Mouse (Mus musculus): ENCODE data around the gene Rhbdd2. TPM values are rescaled to one million over a fixed set of nuclear protein-coding genes. Genes with fewer than 3 reads are reported as not detected.

Rhbdd2 gene
- polyA plus RNA-seq, 1 experiment: 25.2 TPM

DNA sequence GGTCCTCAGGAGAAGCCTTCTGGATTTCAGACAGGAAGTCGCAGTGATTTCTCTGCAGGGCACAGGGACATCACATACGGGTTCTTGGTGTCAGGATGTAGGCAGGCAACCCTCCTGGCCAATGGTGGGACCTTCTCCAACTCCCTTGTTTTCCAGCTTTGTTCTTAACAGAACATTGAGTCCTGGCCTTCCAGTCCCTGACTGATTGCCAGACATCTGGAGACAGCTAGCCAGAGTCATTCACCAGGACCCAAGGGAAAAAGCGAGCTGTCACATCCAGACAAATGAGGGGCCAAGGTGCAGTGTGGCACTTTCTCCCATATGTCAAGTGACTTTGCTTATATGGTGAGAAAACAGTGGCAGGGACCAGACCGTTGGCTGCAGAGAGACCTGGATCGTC is 23.6 kb downstream of the Rhbdd2 start:
- H3K4me1 ChIP-seq (ENCODE audit: control insufficient read depth, insufficient read depth, insufficient read length): no peaks in the 10 kb centered on the region
- DNase-seq (ENCODE audit: low read depth in 1 of 2, low spot score in 2 of 2): no peak
- no peaks in the 10 kb centered on the region for H3K27me3 ChIP-seq (ENCODE audit: control insufficient read depth, insufficient read depth, low read length)
- no peak overlapping the region for H3K27ac ChIP-seq (ENCODE audit: insufficient read depth, low read length)
- TF ChIP-seq POLR2A (IDR thresholded peaks at IDR 0.05; ENCODE audit: low read depth, low read length): no peak
- no peak for TF ChIP-seq CTCF (IDR thresholded peaks at IDR 0.05; ENCODE audit: extremely low read depth, insufficient read depth, insufficient read length, insufficient replicate concordance)
- H3K36me3 ChIP-seq (ENCODE audit: control insufficient read depth, insufficient read depth, low read length): no peaks in the 10 kb centered on the region
- H3K4me3 ChIP-seq (ENCODE audit: extremely low read depth, insufficient read depth, insufficient read length): no peak overlapping the region
- WGBS: 87% methylated on average over 5 of the region's 5 CpGs

DNA sequence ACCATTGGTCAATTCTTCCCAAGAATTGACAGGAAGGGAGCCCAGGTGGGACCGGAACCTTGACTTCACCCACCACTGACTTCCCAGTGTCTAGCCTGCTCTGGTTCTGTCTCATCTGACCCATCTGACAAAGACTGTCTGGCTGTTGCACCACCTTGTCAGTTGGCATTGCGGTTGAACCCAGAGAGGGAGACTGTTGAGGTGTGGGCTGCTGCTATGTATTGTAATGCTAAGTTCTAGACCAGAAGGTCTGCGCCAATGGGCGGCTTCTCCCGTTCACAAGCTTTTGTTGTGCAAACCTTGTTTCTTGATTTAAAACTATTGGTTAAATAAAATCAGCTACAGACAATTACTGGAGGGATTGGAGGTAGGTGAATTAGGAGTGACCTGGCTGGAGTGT is 24.7 kb downstream of the Rhbdd2 start:
- Histone ChIP-seq H3K4me1 (ENCODE audit: control insufficient read depth, insufficient read depth, insufficient read length) (no peaks in the 10 kb centered on the region), H3K27ac (ENCODE audit: insufficient read depth, low read length) (no peak overlapping the region), H3K27me3 (ENCODE audit: control insufficient read depth, insufficient read depth, low read length) (no peaks in the 10 kb centered on the region), H3K4me3 (ENCODE audit: extremely low read depth, insufficient read depth, insufficient read length) (no peak overlapping the region), H3K36me3 (ENCODE audit: control insufficient read depth, insufficient read depth, low read length) (no peaks in the 10 kb centered on the region)
- WGBS: 83% methylated on average over 5 of the region's 5 CpGs
- no peak for DNase-seq (ENCODE audit: low read depth in 1 of 2, low spot score in 2 of 2)
- TF ChIP-seq POLR2A (IDR thresholded peaks at IDR 0.05; ENCODE audit: low read depth, low read length): no peak

DNA sequence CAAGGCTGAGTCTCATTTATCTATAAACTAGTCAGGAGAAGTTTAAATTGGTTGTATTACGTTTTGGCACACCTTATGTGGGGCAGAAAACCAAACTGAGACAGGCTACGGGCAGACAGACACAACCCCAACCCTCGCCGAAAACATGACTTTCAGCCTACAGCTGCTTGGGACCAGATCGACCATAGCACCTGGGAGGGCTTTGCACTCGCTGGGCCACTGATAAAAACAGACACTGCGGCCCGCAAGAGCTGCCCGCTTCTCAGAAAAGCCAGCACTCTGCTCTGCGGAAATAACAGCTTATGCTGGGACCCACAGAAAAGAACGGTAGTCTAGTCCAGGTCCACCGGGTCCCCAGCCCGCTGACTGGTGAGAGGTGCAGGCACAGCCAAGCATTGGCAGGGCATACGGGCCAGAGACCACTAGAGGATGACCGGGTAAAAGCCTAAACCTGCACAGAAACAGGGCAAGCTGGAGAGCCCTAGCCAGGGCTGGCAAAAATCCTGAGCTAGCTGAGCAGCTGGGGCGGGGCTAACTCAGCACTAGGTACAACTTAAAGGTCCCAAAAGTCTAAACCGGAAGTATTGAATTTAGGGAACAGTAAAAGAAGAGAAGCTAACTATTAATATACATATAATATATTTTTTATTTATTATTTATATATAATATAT is 25.4 kb downstream of the Rhbdd2 start:
- peak overlapping the region; percentile 9; the same call in 1 of the 2 replicates for H3K27ac ChIP-seq (ENCODE audit: insufficient read depth, low read length)
- 39% methylated on average over 17 of the region's 17 CpGs for WGBS
- no peak for TF ChIP-seq POLR2A (IDR thresholded peaks at IDR 0.05; ENCODE audit: low read depth, low read length)
- TF ChIP-seq CTCF (IDR thresholded peaks at IDR 0.05; ENCODE audit: extremely low read depth, insufficient read depth, insufficient read length, insufficient replicate concordance): no peak
- no peaks in the 10 kb centered on the region for H3K4me1 ChIP-seq (ENCODE audit: control insufficient read depth, insufficient read depth, insufficient read length)
- no peaks in the 10 kb centered on the region for H3K36me3 ChIP-seq (ENCODE audit: control insufficient read depth, insufficient read depth, low read length)
- no peaks in the 10 kb centered on the region for H3K27me3 ChIP-seq (ENCODE audit: control insufficient read depth, insufficient read depth, low read length)
- H3K4me3 ChIP-seq (ENCODE audit: extremely low read depth, insufficient read depth, insufficient read length): peak overlapping the region; percentile 9; the same call in 1 of the 2 replicates
- DNase-seq (ENCODE audit: low read depth in 1 of 2, low spot score in 2 of 2): no peak

DNA sequence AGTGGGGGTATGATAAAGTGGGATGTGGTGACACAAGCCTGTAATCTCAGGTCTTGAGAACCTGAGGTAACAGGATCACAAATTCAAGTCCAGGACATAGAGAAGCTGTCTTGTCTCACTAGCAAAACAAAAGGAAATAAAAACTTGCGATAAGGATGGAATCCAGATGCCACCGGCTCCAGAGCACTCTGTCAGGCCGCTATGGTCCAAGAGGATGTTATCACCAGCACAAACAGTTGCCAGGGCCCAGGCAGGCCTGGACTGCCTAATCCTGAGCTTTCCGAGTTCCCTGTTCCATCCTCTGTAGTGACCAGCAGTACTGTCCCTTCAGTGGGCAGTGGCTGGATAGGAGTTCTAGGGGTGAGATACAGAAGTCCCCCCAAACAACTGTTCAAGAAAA is 27.5 kb downstream of the Rhbdd2 start:
- H3K27ac ChIP-seq (ENCODE audit: insufficient read depth, low read length): no peak overlapping the region
- no peaks in the 10 kb centered on the region for H3K27me3 ChIP-seq (ENCODE audit: control insufficient read depth, insufficient read depth, low read length)
- H3K4me1 ChIP-seq (ENCODE audit: control insufficient read depth, insufficient read depth, insufficient read length): no peaks in the 10 kb centered on the region
- no peak overlapping the region for H3K4me3 ChIP-seq (ENCODE audit: extremely low read depth, insufficient read depth, insufficient read length)
- no peak for TF ChIP-seq POLR2A (IDR thresholded peaks at IDR 0.05; ENCODE audit: low read depth, low read length)
- no peak for TF ChIP-seq CTCF (IDR thresholded peaks at IDR 0.05; ENCODE audit: extremely low read depth, insufficient read depth, insufficient read length, insufficient replicate concordance)
- H3K36me3 ChIP-seq (ENCODE audit: control insufficient read depth, insufficient read depth, low read length): no peaks in the 10 kb centered on the region
- WGBS: 86% methylated on average over 4 of the region's 4 CpGs
- no peak for DNase-seq (ENCODE audit: low read depth in 1 of 2, low spot score in 2 of 2)

DNA sequence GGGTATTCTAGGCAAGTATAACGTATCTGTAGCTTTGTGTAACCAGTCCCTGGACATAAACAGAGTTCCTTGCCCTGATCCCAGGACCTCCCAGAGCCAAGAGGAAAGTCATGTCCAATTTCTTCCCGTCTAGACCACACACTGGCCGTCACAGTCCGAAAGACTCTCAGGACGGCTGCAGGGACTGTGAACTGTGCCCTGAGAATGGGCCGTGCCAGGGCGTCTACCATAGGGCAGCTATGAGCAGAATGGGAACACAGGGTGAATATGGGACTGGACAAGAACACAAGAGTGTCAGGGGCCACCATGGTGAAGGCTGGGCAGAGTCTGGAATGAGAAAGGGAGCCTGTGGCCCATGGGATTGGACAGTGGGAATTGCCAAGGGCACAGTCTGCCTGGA is 28.1 kb downstream of the Rhbdd2 start:
- Histone ChIP-seq H3K4me1 (ENCODE audit: control insufficient read depth, insufficient read depth, insufficient read length) (no peaks in the 10 kb centered on the region), H3K4me3 (ENCODE audit: extremely low read depth, insufficient read depth, insufficient read length) (no peak overlapping the region), H3K27ac (ENCODE audit: insufficient read depth, low read length) (no peak overlapping the region), H3K36me3 (ENCODE audit: control insufficient read depth, insufficient read depth, low read length) (no peaks in the 10 kb centered on the region), H3K27me3 (ENCODE audit: control insufficient read depth, insufficient read depth, low read length) (no peaks in the 10 kb centered on the region)
- DNase-seq (ENCODE audit: low read depth in 1 of 2, low spot score in 2 of 2): no peak
- WGBS: 92% methylated on average over 7 of the region's 7 CpGs
- TF ChIP-seq CTCF (IDR thresholded peaks at IDR 0.05; ENCODE audit: extremely low read depth, insufficient read depth, insufficient read length, insufficient replicate concordance): no peak

DNA sequence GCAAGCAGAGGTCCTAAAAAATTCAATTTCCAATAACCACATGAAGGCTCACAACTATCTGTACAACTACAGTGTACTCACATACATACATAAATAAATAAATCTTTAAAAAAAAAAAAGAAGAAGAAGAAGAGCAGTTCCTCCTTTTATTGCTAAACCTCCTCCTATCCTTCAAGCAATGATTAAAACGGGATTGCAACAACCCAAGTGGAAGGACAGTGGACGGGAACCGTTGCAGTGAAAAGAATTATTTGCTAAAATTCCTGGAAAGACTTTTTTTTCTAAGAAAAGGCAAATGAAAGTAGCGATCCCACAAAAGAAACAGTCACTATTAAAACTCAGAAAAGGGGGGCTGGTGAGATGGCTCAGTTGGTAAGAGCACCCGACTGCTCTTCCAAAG is 34.5 kb downstream of the Rhbdd2 start:
- DNase-seq (ENCODE audit: low read depth in 1 of 2, low spot score in 2 of 2): no peak
- Histone ChIP-seq H3K27ac (ENCODE audit: insufficient read depth, low read length) (no peak overlapping the region), H3K4me1 (ENCODE audit: control insufficient read depth, insufficient read depth, insufficient read length) (no peaks in the 10 kb centered on the region), H3K27me3 (ENCODE audit: control insufficient read depth, insufficient read depth, low read length) (no peaks in the 10 kb centered on the region), H3K36me3 (ENCODE audit: control insufficient read depth, insufficient read depth, low read length) (no peaks in the 10 kb centered on the region), H3K4me3 (ENCODE audit: extremely low read depth, insufficient read depth, insufficient read length) (no peak overlapping the region)
- 69% methylated on average over 5 of the region's 5 CpGs for WGBS
- TF ChIP-seq POLR2A (IDR thresholded peaks at IDR 0.05; ENCODE audit: low read depth, low read length) (no peak), CTCF (IDR thresholded peaks at IDR 0.05; ENCODE audit: extremely low read depth, insufficient read depth, insufficient read length, insufficient replicate concordance) (no peak)

DNA sequence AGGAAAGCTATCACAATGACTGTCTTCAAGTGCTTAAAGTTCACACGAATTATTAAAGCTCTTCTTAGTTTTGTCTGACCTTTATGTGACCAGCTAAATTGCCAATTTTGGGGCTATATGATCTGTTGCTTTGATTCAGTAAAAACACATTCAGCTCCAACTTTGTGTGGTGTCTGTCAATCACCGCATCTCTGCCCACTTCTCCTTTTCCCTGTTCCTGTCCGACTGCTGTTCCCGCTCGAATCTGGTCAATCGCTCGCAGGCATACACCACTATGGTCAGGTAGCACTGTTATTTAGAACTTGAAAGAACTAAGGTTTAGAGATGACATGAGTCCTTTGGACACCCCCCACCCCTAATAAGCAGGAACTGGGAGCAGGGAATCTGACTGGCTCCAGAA is 35.7 kb downstream of the Rhbdd2 start:
- WGBS: 34% methylated on average over 7 of the region's 7 CpGs

More for the DNA sequence above, 35.7 kb downstream of the Rhbdd2 start:
- no peaks in the 10 kb centered on the region for H3K36me3 ChIP-seq (ENCODE audit: control insufficient read depth, insufficient read depth, low read length)
- TF ChIP-seq CTCF (IDR thresholded peaks at IDR 0.05; ENCODE audit: extremely low read depth, insufficient read depth, insufficient read length, insufficient replicate concordance) (no peak), POLR2A (IDR thresholded peaks at IDR 0.05; ENCODE audit: low read depth, low read length) (no peak)
- no peak for DNase-seq (ENCODE audit: low read depth in 1 of 2, low spot score in 2 of 2)
- no peak overlapping the region for H3K4me3 ChIP-seq (ENCODE audit: extremely low read depth, insufficient read depth, insufficient read length)
- H3K27me3 ChIP-seq (ENCODE audit: control insufficient read depth, insufficient read depth, low read length): no peaks in the 10 kb centered on the region
- H3K4me1 ChIP-seq (ENCODE audit: control insufficient read depth, insufficient read depth, insufficient read length): no peaks in the 10 kb centered on the region
- no peak overlapping the region for H3K27ac ChIP-seq (ENCODE audit: insufficient read depth, low read length)

All from spleen, adult 2 months (tissue).